ENCODE assay signal across 24 mouse cellular contexts in the genomic region with DNA sequence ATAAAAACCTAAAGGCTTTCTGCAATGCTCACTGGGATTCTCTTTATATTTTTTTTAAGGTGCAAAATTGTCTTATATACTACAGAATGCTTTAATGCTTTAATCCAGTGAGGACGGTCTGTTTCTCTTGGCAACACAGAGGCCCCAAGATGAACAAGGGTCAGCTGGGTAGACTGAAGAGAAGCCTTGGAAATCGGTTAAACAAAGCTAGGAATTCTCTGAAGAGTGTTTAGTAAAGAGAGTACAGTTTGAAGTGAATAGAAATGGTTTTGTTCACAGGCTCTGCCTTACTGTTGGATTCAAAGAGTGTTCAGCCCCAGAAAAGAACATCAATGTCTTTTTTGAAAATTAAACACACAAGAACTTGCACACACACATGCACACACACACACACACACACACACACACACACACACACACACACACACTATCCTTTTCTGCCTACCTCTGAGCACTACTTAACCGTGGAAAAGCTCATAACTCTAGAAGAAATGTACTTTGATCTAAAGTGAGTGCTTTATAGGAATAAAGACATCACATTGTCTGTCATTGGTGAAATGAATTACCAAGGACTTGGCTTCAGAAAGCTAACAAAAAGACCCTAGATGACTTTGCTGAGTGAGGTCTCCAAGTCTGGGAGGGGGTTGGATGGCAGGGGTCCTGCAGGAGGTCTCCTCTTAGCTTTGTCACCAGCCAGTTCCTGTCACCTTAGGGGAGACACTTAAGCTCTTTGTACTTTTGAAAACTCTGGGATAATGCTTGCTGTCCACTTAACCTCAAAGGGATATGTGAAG.
DNase-seq lines count a peak whose midpoint lies in the region; ATAC-seq lines count a peak whose summit lies in the region.
"Had no signal": no experiment of that assay in that cellular context is flagged by ENCODE, and none has a peak within 500 bp of the region (broad histone marks: within the 10 kb centered on the region; RNA-seq: fewer than 3 reads in every experiment).

No protein-coding gene starts in this region.

- H3K27ac ChIP-seq in hindbrain, embryonic 12.5 days: no peak overlapping the region
- H3K27ac ChIP-seq in hindbrain, embryonic 13.5 days: no peak overlapping the region
- H3K27ac ChIP-seq in forebrain, embryonic 15.5 days (replicated peaks): no peak overlapping the region
- 0 out of 2 replicates have a peak overlapping the region, but pooled peaks have one; percentile 13 for H3K27ac ChIP-seq in midbrain, embryonic 10.5 days (replicated peaks)
- peak overlapping the region; percentile 23; the same call in 1 of the 2 replicates for H3K27ac ChIP-seq in midbrain, embryonic 16.5 days (ENCODE audit: low read length)
- H3K27ac ChIP-seq: embryonic facial prominence, embryonic 12.5 days; gastrocnemius, adult 2 months; limb, embryonic 13.5 days; liver, embryonic 12.5 days had no signal

- no peak overlapping the region for H3K4me3 ChIP-seq in hindbrain, embryonic 12.5 days
- no peak overlapping the region for H3K4me3 ChIP-seq in hindbrain, embryonic 13.5 days
- H3K4me3 ChIP-seq in forebrain, embryonic 15.5 days: no peak overlapping the region
- H3K4me3 ChIP-seq in midbrain, embryonic 10.5 days: no peak overlapping the region
- H3K4me3 ChIP-seq in midbrain, embryonic 16.5 days (ENCODE audit: low read depth, low read length): no peak overlapping the region
- H3K4me3 ChIP-seq: embryonic facial prominence, embryonic 12.5 days; gastrocnemius, adult 2 months; heart, embryonic 12.5 days; limb, embryonic 13.5 days; liver, embryonic 12.5 days had no signal

- no peaks in the 10 kb centered on the region for H3K36me3 ChIP-seq in hindbrain, embryonic 12.5 days
- no peaks in the 10 kb centered on the region for H3K36me3 ChIP-seq in hindbrain, embryonic 13.5 days
- H3K36me3 ChIP-seq in forebrain, embryonic 15.5 days: no peaks in the 10 kb centered on the region
- H3K36me3 ChIP-seq in midbrain, embryonic 10.5 days: no peaks in the 10 kb centered on the region
- no peaks in the 10 kb centered on the region for H3K36me3 ChIP-seq in midbrain, embryonic 16.5 days (ENCODE audit: control insufficient read depth, insufficient read depth, low read length)
- H3K36me3 ChIP-seq: embryonic facial prominence, embryonic 12.5 days; G1E; heart, embryonic 12.5 days; limb, embryonic 13.5 days; liver, embryonic 12.5 days had no signal

- 30% methylated on average over 3 of the region's 3 CpGs for WGBS in hindbrain, embryonic 12.5 days
- 34% methylated on average over 3 of the region's 3 CpGs for WGBS in hindbrain, embryonic 13.5 days
- 31% methylated on average over 3 of the region's 3 CpGs for WGBS in forebrain, embryonic 15.5 days
- WGBS in midbrain, embryonic 10.5 days: 29% methylated on average over 3 of the region's 3 CpGs
- WGBS in midbrain, embryonic 16.5 days: 8% methylated on average over 3 of the region's 3 CpGs

- 0 out of 2 replicates have a peak, but pooled peaks have one; percentile 56 for ATAC-seq in hindbrain, embryonic 12.5 days (ENCODE audit: low FRiP score)
- no peak for ATAC-seq in hindbrain, embryonic 13.5 days (ENCODE audit: low FRiP score)
- 0 out of 2 replicates have a peak, but pooled peaks have one; percentile 46 for ATAC-seq in forebrain, embryonic 15.5 days (replicated peaks)
- peak; percentile 53; the same call in 1 of the 2 replicates for ATAC-seq in midbrain, embryonic 16.5 days
- ATAC-seq: intestine, postnatal 0 days; liver, embryonic 12.5 days had no signal

- DNase-seq in midbrain, embryonic 10.5 days (ENCODE audit: low spot score): no peak
- no peak for DNase-seq in frontal cortex, postnatal 10 days (ENCODE audit: low spot score in 2 of 2)
- no peak for DNase-seq in kidney, postnatal 10 days
- DNase-seq: adrenal gland, adult 8-10 months; B cell, adult 2 months; cerebellum, adult 2 months; cerebellum, postnatal 25 days; gastrocnemius, adult 2 months; heart, postnatal 10 days; layer of hippocampus, adult 9-11 months; lung, adult 18-20 months; lung, postnatal 10 days; right cerebral cortex, postnatal 14 days had no signal

- 0 out of 2 replicates have a peak, but pooled peaks cover 2% of the 10 kb centered on the region for H3K4me1 ChIP-seq in hindbrain, embryonic 12.5 days
- no peaks in the 10 kb centered on the region; the same call in 1 of the 2 replicates for H3K4me1 ChIP-seq in hindbrain, embryonic 13.5 days (replicated peaks)
- H3K4me1 ChIP-seq in forebrain, embryonic 15.5 days: no peaks in the 10 kb centered on the region
- peaks cover 32% of the 10 kb centered on the region for H3K4me1 ChIP-seq in midbrain, embryonic 10.5 days
- H3K4me1 ChIP-seq in midbrain, embryonic 16.5 days (ENCODE audit: control insufficient read depth, insufficient read depth, low read length): peaks cover 4% of the 10 kb centered on the region
- H3K4me1 ChIP-seq: embryonic facial prominence, embryonic 12.5 days; limb, embryonic 13.5 days; liver, embryonic 12.5 days had no signal

- H3K4me2 ChIP-seq in hindbrain, embryonic 12.5 days (replicated peaks): no peak overlapping the region
- H3K4me2 ChIP-seq in hindbrain, embryonic 13.5 days: no peak overlapping the region
- H3K4me2 ChIP-seq in forebrain, embryonic 15.5 days (replicated peaks): no peak overlapping the region
- no peak overlapping the region for H3K4me2 ChIP-seq in midbrain, embryonic 16.5 days (ENCODE audit: low read length)
- H3K4me2 ChIP-seq: embryonic facial prominence, embryonic 12.5 days; heart, embryonic 12.5 days; limb, embryonic 13.5 days; liver, embryonic 12.5 days had no signal

- no peak overlapping the region for H3K9ac ChIP-seq in hindbrain, embryonic 12.5 days
- H3K9ac ChIP-seq in hindbrain, embryonic 13.5 days: no peak overlapping the region
- no peak overlapping the region for H3K9ac ChIP-seq in forebrain, embryonic 15.5 days (replicated peaks)
- no peak overlapping the region for H3K9ac ChIP-seq in midbrain, embryonic 16.5 days (ENCODE audit: low read depth, low read length)
- H3K9ac ChIP-seq: embryonic facial prominence, embryonic 12.5 days; heart, embryonic 12.5 days; limb, embryonic 13.5 days; liver, embryonic 12.5 days had no signal

- H3K9me3 ChIP-seq in hindbrain, embryonic 12.5 days (replicated peaks): no peaks in the 10 kb centered on the region
- no peaks in the 10 kb centered on the region for H3K9me3 ChIP-seq in hindbrain, embryonic 13.5 days
- H3K9me3 ChIP-seq in forebrain, embryonic 15.5 days: no peaks in the 10 kb centered on the region
- no peaks in the 10 kb centered on the region for H3K9me3 ChIP-seq in midbrain, embryonic 10.5 days (replicated peaks)
- H3K9me3 ChIP-seq in midbrain, embryonic 16.5 days (replicated peaks; ENCODE audit: control insufficient read depth, low read length, poor library complexity, severe bottlenecking): no peaks in the 10 kb centered on the region
- H3K9me3 ChIP-seq: embryonic facial prominence, embryonic 12.5 days; G1E; heart, embryonic 12.5 days; limb, embryonic 13.5 days; liver, embryonic 12.5 days had no signal

- no peaks in the 10 kb centered on the region for H3K27me3 ChIP-seq in hindbrain, embryonic 12.5 days
- H3K27me3 ChIP-seq in hindbrain, embryonic 13.5 days: 0 out of 2 replicates have a peak, but pooled peaks cover 8% of the 10 kb centered on the region
- no peaks in the 10 kb centered on the region for H3K27me3 ChIP-seq in forebrain, embryonic 15.5 days
- no peaks in the 10 kb centered on the region for H3K27me3 ChIP-seq in midbrain, embryonic 10.5 days (ENCODE audit: low read depth, poor library complexity, severe bottlenecking)
- H3K27me3 ChIP-seq in midbrain, embryonic 16.5 days (ENCODE audit: control insufficient read depth, insufficient read depth, low read depth, low read length): no peaks in the 10 kb centered on the region
- H3K27me3 ChIP-seq: CH12.LX; embryonic facial prominence, embryonic 12.5 days; limb, embryonic 13.5 days; liver, embryonic 12.5 days had no signal

Comparison
In these comparisons a context has a peak if more than half of its experiments do, and no peak if none do; other contexts are left out.
1. H3K27ac ChIP-seq: peak in midbrain, embryonic 10.5 days (single experiment) and midbrain, embryonic 16.5 days (single experiment); none in hindbrain, embryonic 12.5 days (single experiment), hindbrain, embryonic 13.5 days (single experiment) and forebrain, embryonic 15.5 days (single experiment).